Mouse (Mus musculus): Measurements from ENCODE around the gene Ehmt1. TPM values are rescaled to one million over a fixed set of nuclear protein-coding genes. Genes with fewer than 3 reads are reported as not detected.
A peak's percentile ranks its signal among the peaks of the same experiment; 100 is the strongest.

Ehmt1 gene
- total and polyA plus RNA-seq, 3 experiments, result 31.9 to 55.8 TPM; not detected in 1

GRCm38 (mm10) chr2:24755276-24755675, 164.1 kb downstream of the Ehmt1 start:
- no peak for TF ChIP-seq MAX (IDR thresholded peaks at IDR 0.05; ENCODE audit: low read length)
- TF ChIP-seq TCF12 (IDR thresholded peaks at IDR 0.05; ENCODE audit: low read depth, low read length), result no peak
- peak; percentile 60 for TF ChIP-seq SMC3 (IDR thresholded peaks at IDR 0.05; ENCODE audit: low read depth, low read length)
- no peak for TF ChIP-seq MXI1 (IDR thresholded peaks at IDR 0.05; ENCODE audit: low read depth, low read length)
- peak; percentile 32; the same call in 1 of the 2 replicates for TF ChIP-seq ZC3H11A (IDR thresholded peaks at IDR 0.05; ENCODE audit: low read depth, low read length)
- no peak for TF ChIP-seq POLR2AphosphoS2 (IDR thresholded peaks at IDR 0.05; ENCODE audit: low read length)
- no peak for TF ChIP-seq ZNF384 (IDR thresholded peaks at IDR 0.05; ENCODE audit: low read depth, low read length)
- TF ChIP-seq POLR2A (IDR thresholded peaks at IDR 0.05; ENCODE audit: control insufficient read depth in 1 of 2, insufficient read depth in 1 of 2, low read depth in 1 of 2, low read length in 2 of 2, poor library complexity in 1 of 2), result no peak
- TF ChIP-seq HCFC1 (IDR thresholded peaks at IDR 0.05; ENCODE audit: low read depth, low read length), result no peak
- TF ChIP-seq KAT2A (conservative IDR thresholded peaks at IDR 0.05; ENCODE audit: low read depth, low read length), result no peak
- TF ChIP-seq CTCF (IDR thresholded peaks at IDR 0.05 in 2 of 3, conservative IDR thresholded peaks at IDR 0.05 in 1 of 3; ENCODE audit: control insufficient read depth in 1 of 3, insufficient read depth in 1 of 3, low read depth in 2 of 3, low read length in 3 of 3, poor library complexity in 1 of 3, severe bottlenecking in 1 of 3), result peak; percentile 43 to 77 (median 67)
- peak; percentile 57 for TF ChIP-seq RAD21 (IDR thresholded peaks at IDR 0.05; ENCODE audit: low read depth, low read length)
- no peak for TF ChIP-seq TAL1 (IDR thresholded peaks at IDR 0.05; ENCODE audit: low read length)
- TF ChIP-seq TBP (IDR thresholded peaks at IDR 0.05; ENCODE audit: low read depth, low read length), result no peak
- H3K27me3 ChIP-seq (ENCODE audit: control insufficient read depth in 1 of 2, insufficient read depth in 2 of 2, low read length in 2 of 2), result no peaks in the 10 kb centered on the region
- DNase-seq (ENCODE audit: low read depth, low spot score), result peak; percentile 17

GRCm38 (mm10) chr2:24752599-24752998, 166.8 kb downstream of the Ehmt1 start:
- Histone ChIP-seq H3K79me2 (ENCODE audit: control insufficient read depth, insufficient read depth, low read length, poor library complexity) (no peaks in the 10 kb centered on the region), H3K27ac (ENCODE audit: control insufficient read depth, low read depth, low read length) (no peak overlapping the region), H3K4me1 (ENCODE audit: control insufficient read depth in 1 of 2, insufficient read depth in 2 of 2, low read length in 2 of 2) (no peaks in the 10 kb centered on the region), H3K9ac (ENCODE audit: control insufficient read depth, low read depth, low read length, poor library complexity, severe bottlenecking) (no peak overlapping the region), H3K4me3 (ENCODE audit: control insufficient read depth in 1 of 2, insufficient read depth in 1 of 2, low read depth in 2 of 2, low read length in 2 of 2) (no peak overlapping the region), H3K9me3 (replicated peaks; ENCODE audit: insufficient read depth, low read length) (no peaks in the 10 kb centered on the region), H3K27me3 (ENCODE audit: control insufficient read depth in 1 of 2, insufficient read depth in 2 of 2, low read length in 2 of 2) (no peaks in the 10 kb centered on the region), H3K36me3 (ENCODE audit: control insufficient read depth in 1 of 2, insufficient read depth in 2 of 2, low read length in 2 of 2) (no peaks in the 10 kb centered on the region)
- DNase-seq (ENCODE audit: low read depth, low spot score), result no peak
- TF ChIP-seq MYB (IDR thresholded peaks at IDR 0.05; ENCODE audit: low read depth, low read length) (no peak), EP300 (IDR thresholded peaks at IDR 0.05; ENCODE audit: low read depth in 1 of 2, low read length in 2 of 2) (no peak), ETS1 (IDR thresholded peaks at IDR 0.05; ENCODE audit: low read depth, low read length) (no peak), TCF12 (IDR thresholded peaks at IDR 0.05; ENCODE audit: low read depth, low read length) (no peak), MAFK (IDR thresholded peaks at IDR 0.05; ENCODE audit: borderline replicate concordance, low read depth, low read length) (no peak), SMC3 (IDR thresholded peaks at IDR 0.05; ENCODE audit: low read depth, low read length) (no peak), E2F4 (IDR thresholded peaks at IDR 0.05; ENCODE audit: borderline replicate concordance, low read depth, low read length) (no peak), POLR2AphosphoS5 (IDR thresholded peaks at IDR 0.05; ENCODE audit: borderline replicate concordance, low read depth, low read length) (no peak), SIN3A (IDR thresholded peaks at IDR 0.05; ENCODE audit: low read length) (no peak), ZMIZ1 (IDR thresholded peaks at IDR 0.05; ENCODE audit: low read depth, low read length) (no peak), CHD1 (IDR thresholded peaks at IDR 0.05; ENCODE audit: low read depth, low read length) (no peak), GABPA (IDR thresholded peaks at IDR 0.05; ENCODE audit: low read depth, low read length) (no peak), ZNF384 (IDR thresholded peaks at IDR 0.05; ENCODE audit: low read depth, low read length) (no peak), MAZ (IDR thresholded peaks at IDR 0.05; ENCODE audit: low read depth, low read length) (no peak), JUND (IDR thresholded peaks at IDR 0.05; ENCODE audit: low read depth, low read length) (no peak), POLR2A (IDR thresholded peaks at IDR 0.05; ENCODE audit: control insufficient read depth in 1 of 2, insufficient read depth in 1 of 2, low read depth in 1 of 2, low read length in 2 of 2, poor library complexity in 1 of 2) (no peak), ELF1 (IDR thresholded peaks at IDR 0.05; ENCODE audit: low read depth, low read length) (no peak), UBTF (IDR thresholded peaks at IDR 0.05; ENCODE audit: borderline replicate concordance, insufficient read depth, low read depth, low read length) (no peak), HCFC1 (IDR thresholded peaks at IDR 0.05; ENCODE audit: low read depth, low read length) (no peak)

More at GRCm38 (mm10) chr2:24755276-24755675, 164.1 kb downstream of the Ehmt1 start:
- Histone ChIP-seq H3K4me1 (ENCODE audit: control insufficient read depth in 1 of 2, insufficient read depth in 2 of 2, low read length in 2 of 2) (no peaks in the 10 kb centered on the region), H3K27ac (ENCODE audit: control insufficient read depth, low read depth, low read length) (no peak overlapping the region), H3K36me3 (ENCODE audit: control insufficient read depth in 1 of 2, insufficient read depth in 2 of 2, low read length in 2 of 2) (no peaks in the 10 kb centered on the region), H3K9ac (ENCODE audit: control insufficient read depth, low read depth, low read length, poor library complexity, severe bottlenecking) (no peak overlapping the region), H3K79me2 (ENCODE audit: control insufficient read depth, insufficient read depth, low read length, poor library complexity) (no peaks in the 10 kb centered on the region), H3K9me3 (replicated peaks; ENCODE audit: insufficient read depth, low read length) (no peaks in the 10 kb centered on the region), H3K4me3 (ENCODE audit: control insufficient read depth in 1 of 2, insufficient read depth in 1 of 2, low read depth in 2 of 2, low read length in 2 of 2) (no peak overlapping the region)

Measured in MEL (cell line).